Mouse (Mus musculus): ENCODE measurements around the gene Rgs6.

- TF ChIP-seq CTCF (IDR thresholded peaks at IDR 0.05; ENCODE audit: low read depth, low read length), result no peak
- TF ChIP-seq POLR2A (IDR thresholded peaks at IDR 0.05; ENCODE audit: borderline replicate concordance, low read depth, low read length), result no peak
Observed at GRCm38 (mm10) chr12:83110711-83111110, 522.6 kb downstream of the Rgs6 start.

Data from bone marrow macrophage, adult 2 months (primary cell).